Mouse (Mus musculus) spleen, adult 2 months (tissue): ENCODE measurements around the gene Atp5s. TPM values are rescaled to one million over a fixed set of nuclear protein-coding genes. Genes with fewer than 3 reads are reported as not detected.

Experiments used
- DNase-seq, 2 experiments: peaks; one replicate each; pipeline versions ENCODE4 v3.0.0 to v3.0.0-alpha.2; 2012 to 2021; ENCODE audit warnings: low spot score in 2 of 2, low read depth in 1 of 2
- H3K27ac ChIP-seq: fragments of 200-500 bp; 2 replicates; pipeline ENCODE4 v1.5.1; 2012; ENCODE audit warnings: low read length, inconsistent platforms; ENCODE audit not compliant: insufficient read depth
- H3K27me3 ChIP-seq: fragments of 200-500 bp; 2 replicates; pipeline ENCODE4 v1.6.1; 2012; ENCODE audit warnings: mild to moderate bottlenecking, moderate library complexity, low read length, inconsistent platforms; ENCODE audit not compliant: control insufficient read depth, insufficient read depth
- H3K36me3 ChIP-seq: fragments of 200-500 bp; 2 replicates; pipeline ENCODE4 v1.6.1; 2012; ENCODE audit warnings: mild to moderate bottlenecking, low read length, inconsistent platforms; ENCODE audit not compliant: control insufficient read depth, insufficient read depth
- H3K4me1 ChIP-seq: fragments of 200-500 bp; 2 replicates; pipeline ENCODE4 v1.6.1; 2011; ENCODE audit warnings: inconsistent platforms; ENCODE audit not compliant: control insufficient read depth, insufficient read depth, insufficient read length
- H3K4me3 ChIP-seq: fragments of 200-500 bp; 2 replicates; pipeline ENCODE4 v1.5.1; 2011; ENCODE audit warnings: mild to moderate bottlenecking, inconsistent platforms; ENCODE audit not compliant: insufficient read depth, insufficient read length; ENCODE audit errors: extremely low read depth
- CTCF ChIP-seq: fragments of 200-500 bp; IDR thresholded peaks from 2 replicates; pipeline ENCODE4 v1.5.1; 2011; ENCODE audit warnings: mild to moderate bottlenecking, inconsistent platforms; ENCODE audit not compliant: insufficient read depth, insufficient read length, insufficient replicate concordance; ENCODE audit errors: extremely low read depth
- POLR2A ChIP-seq: fragments of 200-500 bp; IDR thresholded peaks from 2 replicates; pipeline ENCODE4 v1.6.1; 2011; ENCODE audit warnings: low read depth, low read length, inconsistent platforms
- WGBS: fragments of 180-500 bp; shearing (Covaris S2); methylation state at CpG from one replicate; pipeline ENCODE4 v1.1.7; 2018; 5-methylcytosine and 5-hydroxymethylcytosine counted together
- polyA plus RNA-seq: library from polyadenylated mRNA; depleted of rRNA; stranded (reverse); fragments of >200 nt; gene quantifications from 2 replicates; pipeline ENCODE4 v1.2.3, GENCODE M21; 2012; rRNA removed

Atp5s gene
- polyA plus RNA-seq, 1 experiment, result 7.9 TPM

GRCm38 (mm10) chr12:69788380-69788779, 63.6 kb downstream of the Atp5s start:
- DNase-seq, result no peak
- Histone ChIP-seq H3K36me3 (no peaks in the 10 kb centered on the region), H3K27ac (no peak overlapping the region), H3K4me3 (no peak overlapping the region), H3K4me1 (no peaks in the 10 kb centered on the region), H3K27me3 (no peaks in the 10 kb centered on the region; the same call in 1 of the 2 replicates)
- 85% methylated on average over 5 of the region's 5 CpGs for WGBS
- TF ChIP-seq CTCF, result no peak
- no peak for TF ChIP-seq POLR2A

- no peaks in the 10 kb centered on the region for H3K4me1 ChIP-seq
- peak overlapping the region; percentile 30; the same call in 1 of the 2 replicates for H3K27ac ChIP-seq
- H3K27me3 ChIP-seq, result no peaks in the 10 kb centered on the region; the same call in 1 of the 2 replicates
- WGBS, result 44% methylated on average over 27 of the region's 27 CpGs
- peak overlapping the region; percentile 57; the same call in 1 of the 2 replicates for H3K4me3 ChIP-seq
- no peaks in the 10 kb centered on the region for H3K36me3 ChIP-seq
- TF ChIP-seq CTCF (no peak), POLR2A (no peak)
- peak in 1 of 2 experiments; percentile 6 for DNase-seq
Measured at GRCm38 (mm10) chr12:69789766-69790529, 65.2 kb downstream of the Atp5s start.

- Histone ChIP-seq H3K4me1 (no peaks in the 10 kb centered on the region), H3K27me3 (no peaks in the 10 kb centered on the region; the same call in 1 of the 2 replicates), H3K36me3 (no peaks in the 10 kb centered on the region), H3K27ac (peak within 1 kb of the TSS; percentile 49), H3K4me3 (peak within 1 kb of the TSS; percentile 57)
- DNase-seq, result peak; percentile 37 to 72
- WGBS, result 1% methylated on average over 45 of the region's 45 CpGs
- TF ChIP-seq CTCF (no peak), POLR2A (no peak)
Measured at GRCm38 (mm10) chr12:69790530-69791505, 66.1 kb downstream of the Atp5s start, which contains the start of gene Cdkl1. Gene Cdkl1 (minus strand): TSS chr12:69791267.

Other genes starting within 250 kb of the Atp5s start
- gene Vcpkmt, start 141.9 kb upstream of the Atp5s start, polyA plus RNA-seq, result 5.9 and 10.3 TPM in 2 replicates
- 8.7 and 9.3 TPM in 2 replicates for gene Sos2, start 43.1 kb upstream of the Atp5s start, polyA plus RNA-seq
- 1.4 and 1.9 TPM in 2 replicates for gene L2hgdh, start 77 bp upstream of the Atp5s start, polyA plus RNA-seq
- gene Cdkl1, start 66.3 kb downstream of the Atp5s start, polyA plus RNA-seq, result 2.2 and 2.7 TPM in 2 replicates
- 0.72 and 0.78 TPM in 2 replicates for gene Atl1, start 167.7 kb downstream of the Atp5s start, polyA plus RNA-seq
- gene Map4k5, start 168.2 kb downstream of the Atp5s start, polyA plus RNA-seq, result 6.7 and 9.7 TPM in 2 replicates